In genomic region chr16:48405674-48406403, GRCm38 (mm10) we compare ENCODE assay signal across 21 mouse cellular contexts. TPM values are rescaled to one million over a fixed set of nuclear protein-coding genes. Genes with fewer than 3 reads are reported as not detected.
A peak's percentile ranks its signal among the peaks of the same experiment; 100 is the strongest.
DNase-seq lines count a peak whose midpoint lies in the region; ATAC-seq lines count a peak whose summit lies in the region.
"Had no signal": no experiment of that assay in that cellular context is flagged by ENCODE, and none has a peak within 500 bp of the region (broad histone marks: within the 10 kb centered on the region; RNA-seq: fewer than 3 reads in every experiment).

No protein-coding gene starts in this region.

- peak; percentile 84 for ATAC-seq in kidney, embryonic 14.5 days (ENCODE audit: low FRiP score, low TSS enrichment)
- peak; percentile 50; the same call in 1 of the 2 replicates for ATAC-seq in neural tube, embryonic 13.5 days (ENCODE audit: low read depth)
- ATAC-seq: inflammation-experienced regulatory T-cells, adult 6 months; midbrain, embryonic 13.5 days had no signal

- no peak overlapping the region for H3K4me2 ChIP-seq in kidney, embryonic 14.5 days (replicated peaks; ENCODE audit: low read depth, low read length)
- no peak overlapping the region for H3K4me2 ChIP-seq in neural tube, embryonic 13.5 days
- H3K4me2 ChIP-seq: embryonic facial prominence, embryonic 12.5 days; hindbrain, embryonic 12.5 days; midbrain, embryonic 13.5 days had no signal

- no peak overlapping the region for H3K27ac ChIP-seq in kidney, embryonic 14.5 days (ENCODE audit: low read depth, low read length)
- no peak overlapping the region for H3K27ac ChIP-seq in neural tube, embryonic 13.5 days (replicated peaks)
- H3K27ac ChIP-seq: embryonic facial prominence, embryonic 12.5 days; hindbrain, embryonic 12.5 days; midbrain, embryonic 13.5 days had no signal

- no peak overlapping the region for H3K9ac ChIP-seq in kidney, embryonic 14.5 days (ENCODE audit: low read depth, low read length)
- no peak overlapping the region for H3K9ac ChIP-seq in neural tube, embryonic 13.5 days
- H3K9ac ChIP-seq: embryonic facial prominence, embryonic 12.5 days; hindbrain, embryonic 12.5 days; midbrain, embryonic 13.5 days had no signal

- 36% methylated on average over 10 of the region's 10 CpGs for WGBS in kidney, embryonic 14.5 days
- WGBS in neural tube, embryonic 13.5 days, result 45% methylated on average over 10 of the region's 10 CpGs

- no peaks in the 10 kb centered on the region for H3K27me3 ChIP-seq in kidney, embryonic 14.5 days (ENCODE audit: control insufficient read depth, insufficient read depth, low read length)
- H3K27me3 ChIP-seq in neural tube, embryonic 13.5 days, result no peaks in the 10 kb centered on the region
- H3K27me3 ChIP-seq: embryonic facial prominence, embryonic 12.5 days; hindbrain, embryonic 12.5 days; midbrain, embryonic 13.5 days had no signal

- H3K36me3 ChIP-seq in kidney, embryonic 14.5 days (ENCODE audit: control insufficient read depth, insufficient read depth, low read length), result no peaks in the 10 kb centered on the region
- H3K36me3 ChIP-seq in neural tube, embryonic 13.5 days, result no peaks in the 10 kb centered on the region
- H3K36me3 ChIP-seq: embryonic facial prominence, embryonic 12.5 days; hindbrain, embryonic 12.5 days; midbrain, embryonic 13.5 days had no signal

- no peak overlapping the region for H3K4me3 ChIP-seq in kidney, embryonic 14.5 days (ENCODE audit: low read length)
- no peak overlapping the region for H3K4me3 ChIP-seq in neural tube, embryonic 13.5 days
- H3K4me3 ChIP-seq: embryonic facial prominence, embryonic 12.5 days; hindbrain, embryonic 12.5 days; midbrain, embryonic 13.5 days had no signal

- DNase-seq in embryo, embryonic 10.5 days (ENCODE audit: low spot score), result peak; percentile 24
- no peak for DNase-seq in embryo, embryonic 9.5 days (ENCODE audit: extremely low spot score)
- DNase-seq in kidney, adult 8-10 months, result peak; percentile 12 to 41
- DNase-seq in kidney, postnatal 10 days, result no peak
- DNase-seq in left cerebral cortex, postnatal 14 days (ENCODE audit: low spot score in 2 of 2), result no peak
- DNase-seq in right cerebral cortex, postnatal 10 days (ENCODE audit: low spot score in 2 of 2), result no peak
- DNase-seq: cerebellum, postnatal 14 days; gastrocnemius, postnatal 14 days; layer of hippocampus, postnatal 36 days; lung, adult 18-20 months; lung, postnatal 4 days had no signal

- H3K9me3 ChIP-seq in kidney, embryonic 14.5 days (ENCODE audit: control insufficient read depth, low read length), result no peaks in the 10 kb centered on the region
- no peaks in the 10 kb centered on the region for H3K9me3 ChIP-seq in neural tube, embryonic 13.5 days
- H3K9me3 ChIP-seq: embryonic facial prominence, embryonic 12.5 days; hindbrain, embryonic 12.5 days; midbrain, embryonic 13.5 days had no signal

- peaks cover 10% of the 10 kb centered on the region; the same call in 1 of the 2 replicates for H3K4me1 ChIP-seq in kidney, embryonic 14.5 days (ENCODE audit: control insufficient read depth, insufficient read depth, low read length)
- peaks cover 5% of the 10 kb centered on the region; the same call in 1 of the 2 replicates for H3K4me1 ChIP-seq in neural tube, embryonic 13.5 days (replicated peaks)
- H3K4me1 ChIP-seq: embryonic facial prominence, embryonic 12.5 days; midbrain, embryonic 13.5 days had no signal

- intact Hi-C loops in left cerebral cortex, postnatal 14 days (cut with DNase I), result no loop called here

RNA-seq across cellular contexts. Expression of gene Gm5485, which starts 6.4 kb away (rescaled TPM):
- polyA plus RNA-seq in kidney, embryonic 14.5 days (2014; fragmentation: Nextera tagmentation; extraction: Ambion mirVana), result not detected in 2 replicates
- polyA plus RNA-seq in neural tube, embryonic 13.5 days (2015; fragmentation: Nextera tagmentation; extraction: Ambion mirVana), result not detected in 2 replicates
- total RNA-seq in left cerebral cortex, postnatal 14 days (2021), result not detected
- total RNA-seq: gastrocnemius, postnatal 14 days; heart, adult 8-10 months; layer of hippocampus, adult 18-20 months; layer of hippocampus, postnatal 36 days; left cerebral cortex, postnatal 36 days; liver, adult 2 months had no signal
- polyA plus RNA-seq: embryonic facial prominence, embryonic 12.5 days; hindbrain, embryonic 12.5 days; liver, adult 2 months; midbrain, embryonic 13.5 days had no signal

RNA-seq across cellular contexts. Expression of gene Morc1, which starts 25.2 kb away (rescaled TPM):
- not detected in 2 replicates for polyA plus RNA-seq in kidney, embryonic 14.5 days (2014; fragmentation: Nextera tagmentation; extraction: Ambion mirVana)
- polyA plus RNA-seq in neural tube, embryonic 13.5 days (2015; fragmentation: Nextera tagmentation; extraction: Ambion mirVana), result 0.33 TPM in 1 of 2 replicates, not detected in the other
- total RNA-seq in left cerebral cortex, postnatal 14 days (2021), result under 1 TPM in 1 of 2 experiments, not detected in 1; 0.22 TPM
- total RNA-seq: heart, adult 8-10 months; left cerebral cortex, postnatal 36 days; liver, adult 2 months had no signal
- polyA plus RNA-seq: embryonic facial prominence, embryonic 12.5 days; hindbrain, embryonic 12.5 days; liver, adult 2 months; midbrain, embryonic 13.5 days had no signal

Comparison
In these comparisons a context has a peak if more than half of its experiments do, and no peak if none do; other contexts are left out.
1. DNase-seq: peak in embryo, embryonic 10.5 days (single experiment) and kidney, adult 8-10 months (2 of 2); none in embryo, embryonic 9.5 days (single experiment), kidney, postnatal 10 days (single experiment), left cerebral cortex, postnatal 14 days (0 of 2) and right cerebral cortex, postnatal 10 days (0 of 2).